Mouse (Mus musculus) midbrain, embryonic 15.5 days (tissue): Measurements from ENCODE around the gene Gm28305. TPM values are rescaled to one million over a fixed set of nuclear protein-coding genes. Genes with fewer than 3 reads are reported as not detected.
A peak's percentile ranks its signal among the peaks of the same experiment; 100 is the strongest.

ENCODE experiments used
- ATAC-seq: fragments of 200-750 bp; cut with Nextera tagmentation; replicated peaks from 2 replicates; pipeline ENCODE4 v1.8.0; 2017; ENCODE audit warnings: moderate TSS enrichment
- H3K27ac ChIP-seq: fragments of 300-500 bp; sonication (generic); 2 replicates; pipeline ENCODE4 v1.5.1; 2015; ENCODE audit warnings: mild to moderate bottlenecking, inconsistent platforms
- H3K27me3 ChIP-seq: fragments of 300-500 bp; sonication (generic); replicated peaks from 2 replicates; pipeline ENCODE4 v1.6.1; 2015; ENCODE audit warnings: inconsistent platforms
- H3K36me3 ChIP-seq: fragments of 300-500 bp; sonication (generic); replicated peaks from 2 replicates; pipeline ENCODE4 v1.6.1; 2015; ENCODE audit warnings: inconsistent platforms
- H3K4me1 ChIP-seq: fragments of 300-500 bp; sonication (generic); 2 replicates; pipeline ENCODE4 v1.6.1; 2015; ENCODE audit warnings: inconsistent platforms
- H3K4me2 ChIP-seq: fragments of 300-500 bp; sonication (generic); 2 replicates; pipeline ENCODE4 v1.6.1; 2015; ENCODE audit warnings: inconsistent platforms, mild to moderate bottlenecking, moderate library complexity
- H3K4me3 ChIP-seq: fragments of 300-500 bp; sonication (generic); 2 replicates; pipeline ENCODE4 v1.5.1; 2015; ENCODE audit warnings: mild to moderate bottlenecking, inconsistent platforms
- H3K9ac ChIP-seq: fragments of 300-500 bp; sonication (generic); 2 replicates; pipeline ENCODE4 v1.6.1; 2015; ENCODE audit warnings: mild to moderate bottlenecking, inconsistent platforms
- H3K9me3 ChIP-seq: fragments of 300-500 bp; sonication (generic); 2 replicates; pipeline ENCODE4 v1.6.1; 2016; ENCODE audit warnings: inconsistent platforms
- WGBS: fragments of 180-500 bp; shearing (Covaris S2); methylation state at CpG from one replicate; pipeline ENCODE4 v1.1.7; 2015; ENCODE audit warnings: mixed read lengths; 5-methylcytosine and 5-hydroxymethylcytosine counted together
- polyA plus RNA-seq: library from polyadenylated mRNA; unstranded; fragments of >200 nt; fragmentation: Nextera tagmentation; extraction: Ambion mirVana; gene quantifications from 2 replicates; pipeline ENCODE4 v1.2.1, GENCODE M21; 2015

Gene Gm28305
- polyA plus RNA-seq, 1 experiment from 2014 or later = not detected

DNA sequence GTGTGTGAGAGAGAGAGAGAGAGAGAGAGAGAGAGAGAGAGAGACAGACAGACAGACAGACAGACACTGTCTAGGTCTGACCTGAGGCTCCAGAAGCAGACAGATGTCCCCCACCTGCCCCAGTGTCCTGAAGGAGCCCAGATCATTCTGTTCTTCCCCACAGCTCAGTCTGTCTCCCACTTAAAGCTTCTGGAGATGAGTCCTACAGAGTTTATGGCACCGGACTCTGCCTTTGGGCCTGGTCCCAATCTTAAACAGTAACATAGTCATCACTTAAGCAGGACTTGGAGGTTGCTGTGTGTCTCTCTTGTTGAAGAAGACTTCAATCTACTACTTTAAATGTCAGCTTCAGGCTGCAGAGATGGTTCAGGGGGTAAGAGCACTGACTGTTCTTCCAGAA lies 38.3 kb downstream of the Gm28305 start:
- Histone ChIP-seq H3K4me1 (no peaks in the 10 kb centered on the region), H3K9me3 (no peaks in the 10 kb centered on the region), H3K4me3 (no peak overlapping the region), H3K36me3 (no peaks in the 10 kb centered on the region), H3K27me3 (no peaks in the 10 kb centered on the region), H3K4me2 (no peak overlapping the region), H3K27ac (no peak overlapping the region), H3K9ac (no peak overlapping the region)
- 97% methylated on average over 1 of the region's 1 CpGs for WGBS
- no peak for ATAC-seq

DNA sequence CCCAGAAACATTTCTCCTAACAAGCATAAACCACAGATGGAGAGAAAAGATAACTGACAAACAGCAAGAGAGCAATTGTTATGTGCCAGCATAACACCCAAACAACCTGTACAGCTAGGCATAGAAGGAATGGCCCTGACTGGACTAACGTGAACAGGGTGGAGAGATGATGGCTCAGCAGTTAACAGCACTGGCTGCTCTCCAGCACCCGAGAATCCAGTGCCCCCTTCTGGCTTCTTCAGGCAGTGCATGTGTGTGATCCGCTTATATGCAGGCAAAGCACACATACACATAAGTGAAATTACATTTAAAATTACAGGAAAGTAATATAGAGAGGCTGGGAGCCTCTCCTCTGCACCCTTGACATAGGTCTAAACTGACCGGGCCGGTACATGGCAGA lies 38.9 kb downstream of the Gm28305 start:
- Histone ChIP-seq H3K27ac (no peak overlapping the region), H3K9ac (no peak overlapping the region), H3K4me3 (no peak overlapping the region), H3K27me3 (no peaks in the 10 kb centered on the region), H3K4me1 (no peaks in the 10 kb centered on the region), H3K9me3 (no peaks in the 10 kb centered on the region), H3K36me3 (no peaks in the 10 kb centered on the region), H3K4me2 (no peak overlapping the region)
- no peak for ATAC-seq
- 47% methylated on average over 5 of the region's 5 CpGs for WGBS

DNA sequence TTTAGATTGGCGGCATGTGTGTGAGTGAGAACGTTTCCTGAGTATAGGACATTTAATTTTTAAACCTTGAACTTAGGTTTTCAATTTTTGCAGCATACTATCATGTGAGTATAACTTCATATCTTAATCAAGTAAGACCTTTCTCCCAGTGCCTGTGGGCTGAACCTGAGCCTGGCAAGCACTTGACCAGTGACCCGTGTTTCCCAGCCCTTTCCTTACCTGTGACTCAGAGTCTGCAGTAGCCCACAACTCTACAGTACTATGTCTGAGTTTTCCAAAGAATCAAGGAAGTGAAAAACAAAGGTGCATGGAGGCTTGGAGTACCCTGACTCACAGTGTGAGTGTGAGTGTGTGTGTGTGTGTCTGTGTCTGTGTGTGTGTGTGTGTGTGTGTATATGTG lies 39.6 kb downstream of the Gm28305 start:
- Histone ChIP-seq H3K9me3 (no peaks in the 10 kb centered on the region), H3K4me3 (no peak overlapping the region), H3K27ac (no peak overlapping the region), H3K4me2 (no peak overlapping the region), H3K9ac (no peak overlapping the region), H3K4me1 (no peaks in the 10 kb centered on the region), H3K27me3 (no peaks in the 10 kb centered on the region), H3K36me3 (no peaks in the 10 kb centered on the region)
- no peak for ATAC-seq
- 80% methylated on average over 3 of the region's 3 CpGs for WGBS

DNA sequence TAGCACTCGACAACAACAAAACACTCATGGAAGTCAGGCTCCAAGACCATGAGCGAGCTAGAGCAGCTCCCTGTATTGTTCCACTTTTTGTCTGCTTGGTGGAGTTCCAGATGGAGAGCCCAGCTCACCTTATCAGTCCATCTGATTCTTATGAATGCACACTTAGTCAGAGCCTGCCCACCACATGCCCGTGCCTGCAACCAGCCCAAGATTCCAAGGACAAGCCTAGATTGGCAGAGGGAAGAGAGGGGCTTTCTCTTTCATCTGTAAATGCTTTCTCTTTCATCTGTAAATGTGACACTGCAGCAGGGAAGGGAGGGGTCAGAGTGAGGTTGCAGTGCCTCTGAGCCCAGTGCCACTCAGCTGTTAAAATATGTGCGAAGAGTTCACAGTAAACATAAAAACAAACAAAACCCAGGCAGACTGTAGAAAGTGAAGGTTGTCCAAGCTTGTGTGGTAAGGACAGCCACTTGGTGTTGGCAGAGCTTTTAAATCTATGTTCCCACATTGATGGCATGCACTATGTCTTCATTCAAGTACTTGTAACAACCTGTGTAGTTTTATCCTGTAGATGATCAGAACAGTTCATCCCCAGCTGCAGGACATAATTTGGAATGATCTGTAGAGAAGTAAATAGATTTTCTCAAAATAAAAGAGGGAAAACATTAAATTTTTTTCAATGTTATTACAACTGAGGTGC lies 45.4 kb downstream of the Gm28305 start:
- H3K9me3 ChIP-seq = no peaks in the 10 kb centered on the region
- no peak overlapping the region for H3K4me3 ChIP-seq
- no peak overlapping the region for H3K4me2 ChIP-seq
- no peak for ATAC-seq
- no peaks in the 10 kb centered on the region for H3K36me3 ChIP-seq
- no peaks in the 10 kb centered on the region for H3K27me3 ChIP-seq
- WGBS = 79% methylated on average over 4 of the region's 4 CpGs
- H3K4me1 ChIP-seq = no peaks in the 10 kb centered on the region
- no peak overlapping the region for H3K9ac ChIP-seq
- no peak overlapping the region for H3K27ac ChIP-seq

DNA sequence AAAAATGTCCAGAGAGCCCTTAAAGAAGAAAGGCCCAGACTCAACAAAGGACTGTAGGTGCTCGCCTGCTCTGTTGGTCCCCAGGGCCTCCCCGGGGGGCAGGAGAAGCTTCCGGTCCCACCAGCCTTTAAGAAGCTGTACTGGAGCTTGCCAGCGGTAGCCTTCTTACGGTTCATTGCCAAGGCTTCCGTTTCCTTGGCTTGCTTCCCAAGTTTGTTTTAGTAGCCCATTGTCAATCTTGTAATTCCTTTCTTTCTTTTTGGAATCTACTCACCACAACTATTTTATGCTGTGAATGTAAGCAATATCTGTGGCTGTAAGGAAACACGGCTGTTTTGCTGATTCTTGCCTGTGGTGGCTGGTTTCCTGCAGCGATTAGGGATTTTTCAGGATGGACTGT lies 48.1 kb downstream of the Gm28305 start:
- H3K36me3 ChIP-seq = no peaks in the 10 kb centered on the region
- no peak overlapping the region for H3K4me3 ChIP-seq
- H3K4me2 ChIP-seq = no peak overlapping the region
- WGBS = 57% methylated on average over 8 of the region's 8 CpGs
- no peak overlapping the region for H3K9ac ChIP-seq
- no peaks in the 10 kb centered on the region for H3K27me3 ChIP-seq
- no peak for ATAC-seq
- no peaks in the 10 kb centered on the region for H3K9me3 ChIP-seq
- H3K4me1 ChIP-seq = no peaks in the 10 kb centered on the region
- 0 out of 2 replicates have a peak overlapping the region, but pooled peaks have one; percentile 34 for H3K27ac ChIP-seq

DNA sequence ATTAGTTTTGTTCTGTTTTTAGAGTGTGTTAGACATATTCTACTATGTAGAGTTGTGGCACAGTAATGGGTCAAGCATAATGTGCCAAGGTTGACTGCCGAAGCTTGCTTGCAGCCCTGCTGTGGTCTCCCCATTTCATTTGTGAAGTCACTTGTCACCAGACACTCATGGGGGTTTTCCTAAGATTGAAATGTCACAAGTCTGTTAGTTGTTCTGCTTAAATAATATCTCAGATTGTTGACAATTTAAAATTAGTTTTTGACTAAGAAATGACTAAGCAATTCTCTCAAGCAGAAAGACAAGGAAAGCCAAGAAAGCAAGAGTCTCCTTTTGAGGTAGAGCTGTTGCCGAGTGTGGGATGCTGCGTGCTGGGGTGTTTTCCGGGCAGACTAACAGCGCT lies 52.5 kb downstream of the Gm28305 start:
- ATAC-seq = no peak
- Histone ChIP-seq H3K4me2 (no peak overlapping the region), H3K27me3 (no peaks in the 10 kb centered on the region), H3K27ac (no peak overlapping the region), H3K4me1 (no peaks in the 10 kb centered on the region), H3K36me3 (no peaks in the 10 kb centered on the region), H3K9ac (no peak overlapping the region), H3K9me3 (no peaks in the 10 kb centered on the region), H3K4me3 (no peak overlapping the region)
- 95% methylated on average over 5 of the region's 5 CpGs for WGBS

DNA sequence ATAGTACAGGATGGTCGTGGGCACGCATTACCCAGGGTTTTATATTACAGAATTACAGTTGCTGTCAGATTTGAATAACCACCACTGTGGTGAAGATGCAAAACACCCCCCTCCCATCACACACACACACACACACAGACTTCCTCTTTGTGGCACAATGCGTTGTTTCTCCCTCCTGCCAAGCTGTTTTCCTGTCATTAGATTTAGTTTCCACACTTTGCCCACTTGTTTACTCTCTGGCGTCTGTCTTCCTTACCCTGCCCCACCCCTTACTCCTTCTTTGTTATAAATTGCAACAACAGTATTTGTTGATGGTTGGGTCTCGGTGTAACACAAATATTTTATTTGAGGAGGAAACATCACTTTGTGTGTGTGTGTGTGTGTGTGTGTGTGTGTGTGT lies 57.8 kb downstream of the Gm28305 start:
- WGBS = 79% methylated on average over 5 of the region's 5 CpGs
- Histone ChIP-seq H3K4me2 (no peak overlapping the region), H3K9ac (no peak overlapping the region), H3K27ac (no peak overlapping the region), H3K27me3 (no peaks in the 10 kb centered on the region), H3K9me3 (no peaks in the 10 kb centered on the region), H3K4me3 (no peak overlapping the region), H3K4me1 (no peaks in the 10 kb centered on the region), H3K36me3 (no peaks in the 10 kb centered on the region)
- no peak for ATAC-seq

DNA sequence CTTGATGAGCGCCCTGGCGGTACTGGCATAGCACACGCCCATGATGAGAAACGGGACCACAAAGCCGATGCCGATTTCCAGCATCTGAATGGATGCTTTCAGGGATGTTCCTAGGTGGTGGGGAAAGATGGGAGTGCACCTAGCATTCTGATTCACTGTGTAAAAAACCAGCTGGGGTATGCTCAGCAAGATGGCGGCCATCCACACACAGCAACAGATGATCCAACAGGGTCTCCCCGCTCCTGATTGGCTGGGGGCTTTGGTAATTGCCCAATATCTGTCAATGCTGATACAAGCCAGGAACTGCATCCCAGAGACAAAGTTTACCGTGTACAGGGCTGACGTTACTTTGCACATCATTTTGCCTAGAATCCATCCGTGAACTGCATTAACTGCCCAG lies 58.6 kb downstream of the Gm28305 start:
- H3K27me3 ChIP-seq = no peaks in the 10 kb centered on the region
- no peak overlapping the region for H3K4me2 ChIP-seq
- no peaks in the 10 kb centered on the region for H3K4me1 ChIP-seq
- H3K36me3 ChIP-seq = no peaks in the 10 kb centered on the region
- 92% methylated on average over 11 of the region's 11 CpGs for WGBS
- no peak for ATAC-seq
- H3K9me3 ChIP-seq = no peaks in the 10 kb centered on the region
- no peak overlapping the region for H3K9ac ChIP-seq
- no peak overlapping the region for H3K4me3 ChIP-seq
- H3K27ac ChIP-seq = no peak overlapping the region

DNA sequence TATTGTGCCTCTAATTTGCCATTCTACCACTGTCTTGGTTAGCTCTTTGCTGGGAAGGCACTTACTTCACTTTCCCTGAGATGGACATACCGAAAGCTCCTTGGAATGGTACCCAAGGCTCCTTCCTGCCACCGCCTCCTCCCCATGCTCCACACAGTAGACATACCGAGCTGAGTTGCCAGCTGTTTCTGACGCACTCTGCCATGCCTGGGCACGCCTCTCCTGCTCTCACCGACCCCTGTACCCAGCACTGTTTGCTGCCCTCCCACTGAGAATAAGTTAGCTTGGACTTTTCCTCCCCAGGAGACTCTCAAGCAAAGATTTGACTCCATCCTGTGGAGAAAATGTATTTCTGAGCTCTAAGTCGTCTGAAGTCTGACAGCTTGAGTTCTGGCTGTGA lies 60.4 kb downstream of the Gm28305 start:
- H3K4me1 ChIP-seq = no peaks in the 10 kb centered on the region
- H3K9ac ChIP-seq = no peak overlapping the region
- no peaks in the 10 kb centered on the region for H3K27me3 ChIP-seq
- WGBS = 53% methylated on average over 7 of the region's 7 CpGs
- no peak overlapping the region for H3K4me3 ChIP-seq
- H3K4me2 ChIP-seq = no peak overlapping the region
- no peak for ATAC-seq
- H3K9me3 ChIP-seq = no peaks in the 10 kb centered on the region
- H3K27ac ChIP-seq = no peak overlapping the region
- H3K36me3 ChIP-seq = no peaks in the 10 kb centered on the region

DNA sequence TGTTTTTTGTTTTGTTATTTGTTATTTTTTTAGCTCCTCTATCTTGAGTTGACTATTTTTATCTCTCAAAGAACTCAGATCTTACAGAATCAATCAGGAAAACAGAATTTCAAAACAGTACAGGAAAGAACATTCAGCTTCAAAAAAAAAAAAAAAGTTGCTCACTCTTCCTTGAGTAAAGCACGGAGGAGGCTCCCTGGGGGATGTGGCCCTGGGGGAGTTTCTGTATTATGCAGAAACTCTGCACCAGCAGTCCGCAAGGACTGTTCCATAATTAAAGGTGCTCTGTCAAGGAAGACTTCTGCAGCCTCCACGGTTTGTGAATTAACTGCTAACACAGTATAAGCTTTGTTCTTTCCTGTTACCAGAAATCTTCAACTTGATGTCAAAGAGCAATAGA lies 61.0 kb downstream of the Gm28305 start:
- Histone ChIP-seq H3K9me3 (no peaks in the 10 kb centered on the region), H3K27me3 (no peaks in the 10 kb centered on the region)
- 32% methylated on average over 3 of the region's 3 CpGs for WGBS

DNA sequence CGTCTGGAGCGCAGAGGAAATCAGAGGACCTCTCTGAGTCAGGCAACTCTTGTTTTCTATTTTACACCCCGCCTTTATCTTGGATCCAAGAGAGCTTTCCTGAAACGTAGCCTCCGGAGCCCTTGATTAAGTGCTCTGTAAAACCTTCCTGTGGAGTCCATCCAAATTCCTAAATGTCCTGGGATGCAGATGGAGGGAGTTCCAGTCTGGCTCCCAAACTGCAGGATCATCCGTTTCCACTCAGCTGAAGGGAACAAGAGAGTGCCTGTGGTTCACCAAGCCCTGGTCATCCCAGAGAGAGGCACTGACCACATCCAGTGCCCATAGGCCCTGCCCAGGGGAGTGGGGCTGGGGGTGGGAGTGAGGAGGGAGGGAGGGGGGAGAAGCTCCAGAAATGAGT lies 61.8 kb downstream of the Gm28305 start:
- no peaks in the 10 kb centered on the region for H3K9me3 ChIP-seq
- no peaks in the 10 kb centered on the region for H3K36me3 ChIP-seq
- 47% methylated on average over 6 of the region's 6 CpGs for WGBS
- H3K27ac ChIP-seq = no peak overlapping the region
- H3K4me1 ChIP-seq = no peaks in the 10 kb centered on the region
- no peak overlapping the region for H3K4me2 ChIP-seq
- no peak overlapping the region for H3K4me3 ChIP-seq
- no peaks in the 10 kb centered on the region for H3K27me3 ChIP-seq
- ATAC-seq = no peak
- no peak overlapping the region for H3K9ac ChIP-seq

More for the DNA sequence above, 61.0 kb downstream of the Gm28305 start:
- Histone ChIP-seq H3K27ac (no peak overlapping the region), H3K4me2 (no peak overlapping the region), H3K4me3 (no peak overlapping the region), H3K9ac (no peak overlapping the region), H3K36me3 (no peaks in the 10 kb centered on the region), H3K4me1 (no peaks in the 10 kb centered on the region)
- no peak for ATAC-seq

DNA sequence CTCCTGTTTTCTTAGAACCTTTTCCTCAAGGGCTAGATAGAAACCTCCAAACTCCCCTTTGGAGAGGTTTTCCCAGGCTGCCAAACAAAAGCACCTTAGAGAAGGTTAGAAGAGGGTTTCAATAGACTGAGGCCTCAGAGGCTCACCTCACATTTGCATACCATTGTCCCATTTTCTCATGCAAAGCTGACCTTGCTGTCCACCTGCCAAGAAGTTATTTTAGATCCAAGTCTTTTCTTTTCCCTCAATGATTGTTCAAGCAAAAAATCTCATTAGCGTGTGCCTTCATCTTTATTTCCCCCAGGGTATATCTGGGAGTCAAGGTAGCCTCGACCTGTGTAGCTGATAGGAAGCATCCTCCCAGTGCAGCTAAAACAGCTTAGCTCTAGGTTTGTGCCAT lies 62.4 kb downstream of the Gm28305 start:
- Histone ChIP-seq H3K4me3 (no peak overlapping the region), H3K27me3 (no peaks in the 10 kb centered on the region), H3K9me3 (no peaks in the 10 kb centered on the region), H3K9ac (no peak overlapping the region), H3K4me1 (no peaks in the 10 kb centered on the region), H3K27ac (no peak overlapping the region), H3K4me2 (no peak overlapping the region), H3K36me3 (no peaks in the 10 kb centered on the region)
- WGBS = 19% methylated on average over 2 of the region's 2 CpGs
- ATAC-seq = no peak

DNA sequence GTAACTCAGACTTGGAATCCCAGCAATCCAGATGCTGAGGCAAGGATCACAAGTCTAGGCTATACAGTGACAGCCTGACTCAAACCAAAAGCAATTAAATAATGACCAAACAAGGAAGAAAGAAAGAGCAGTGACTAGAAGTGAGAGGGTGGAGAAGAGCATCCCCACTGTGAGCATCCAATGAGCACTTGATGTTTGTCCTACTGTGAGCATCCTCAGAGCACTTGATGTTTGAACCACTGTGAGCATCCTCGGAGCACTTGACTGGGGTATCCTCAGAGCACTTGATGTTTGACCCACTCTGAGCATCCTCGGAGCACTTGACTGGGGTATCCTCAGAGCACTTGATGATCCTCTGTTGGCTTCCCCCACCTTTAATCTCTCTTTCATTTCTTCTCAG lies 64.5 kb downstream of the Gm28305 start:
- Histone ChIP-seq H3K9ac (no peak overlapping the region), H3K4me2 (no peak overlapping the region), H3K4me1 (no peaks in the 10 kb centered on the region), H3K27ac (no peak overlapping the region), H3K9me3 (no peaks in the 10 kb centered on the region), H3K36me3 (no peaks in the 10 kb centered on the region), H3K4me3 (no peak overlapping the region), H3K27me3 (no peaks in the 10 kb centered on the region)
- ATAC-seq = no peak
- 86% methylated on average over 2 of the region's 2 CpGs for WGBS
